Mouse (Mus musculus) CH12.LX (cell line): ENCODE data around the gene Trmo. TPM values are rescaled to one million over a fixed set of nuclear protein-coding genes. Genes with fewer than 3 reads are reported as not detected.

ENCODE experiments used
- DNase-seq: peaks from one replicate; pipeline ENCODE4 v3.0.0-alpha.2; 2013; ENCODE audit errors: extremely low read depth
- H3K27ac ChIP-seq: 2 replicates; pipeline ENCODE4 v1.5.1; 2012; ENCODE audit warnings: low read depth, mild to moderate bottlenecking, control low read depth, moderate library complexity; ENCODE audit not compliant: insufficient read depth
- H3K27me3 ChIP-seq: replicated peaks from 2 replicates; pipeline ENCODE3; 2012; ENCODE audit warnings: inconsistent platforms
- H3K36me3 ChIP-seq, 2 experiments: replicated peaks in 1 of 2; 2 replicates each; pipeline versions ENCODE3 to v1.6.1; 2012; ENCODE audit warnings: inconsistent platforms in 1 of 2, low read length in 1 of 2, mild to moderate bottlenecking in 1 of 2, mixed read lengths in 1 of 2, moderate library complexity in 1 of 2; ENCODE audit not compliant: control insufficient read depth in 1 of 2, insufficient read depth in 1 of 2
- H3K4me1 ChIP-seq, 2 experiments: 2 replicates each; pipeline ENCODE4 v1.6.1; 2012; ENCODE audit warnings: inconsistent platforms in 1 of 2, moderate library complexity in 1 of 2; ENCODE audit not compliant: insufficient read depth in 2 of 2, control insufficient read depth in 1 of 2
- H3K4me2 ChIP-seq: 2 replicates; pipeline ENCODE4 v1.6.1; 2012; ENCODE audit warnings: low read depth, mild to moderate bottlenecking, control low read depth; ENCODE audit not compliant: poor library complexity, insufficient read depth, severe bottlenecking
- H3K4me3 ChIP-seq, 3 experiments: fragments of 150-350 bp in 1 of 3; sonication (generic) in 1 of 3; replicated peaks in 1 of 3; 2 replicates each; pipeline versions ENCODE3 to v1.5.1; 2011 to 2012; ENCODE audit warnings: low read depth in 2 of 3, low read length in 2 of 3, mild to moderate bottlenecking in 2 of 3, moderate library complexity in 2 of 3, control low read depth in 1 of 3, improper control_type of control experiment in 1 of 3, inconsistent platforms in 1 of 3, mixed read lengths in 1 of 3; ENCODE audit not compliant: poor library complexity in 1 of 3
- H3K79me2 ChIP-seq: replicated peaks from 2 replicates; pipeline ENCODE4 v1.6.1; 2012; ENCODE audit warnings: mild to moderate bottlenecking, moderate library complexity; ENCODE audit not compliant: control insufficient read depth, poor library complexity, insufficient read depth, severe bottlenecking; ENCODE audit errors: extremely low read depth
- H3K9ac ChIP-seq: 2 replicates; pipeline ENCODE4 v1.6.1; 2012; ENCODE audit warnings: low read depth, mild to moderate bottlenecking, control low read depth, moderate library complexity; ENCODE audit not compliant: insufficient read depth
- H3K9me3 ChIP-seq: replicated peaks from 2 replicates; pipeline ENCODE3; 2012; ENCODE audit warnings: low read length, inconsistent platforms, mixed read lengths
- BHLHE40 ChIP-seq: IDR thresholded peaks from 2 replicates; pipeline ENCODE4 v1.6.1; 2011; ENCODE audit warnings: mild to moderate bottlenecking, low read depth, low read length, improper control_type of control experiment
- CHD2 ChIP-seq: IDR thresholded peaks from 2 replicates; pipeline ENCODE4 v1.6.1; 2011; ENCODE audit warnings: low read length, improper control_type of control experiment
- E2F4 ChIP-seq: IDR thresholded peaks from 2 replicates; pipeline ENCODE4 v1.6.1; 2011; ENCODE audit warnings: low read depth, low read length, improper control_type of control experiment; ENCODE audit not compliant: insufficient replicate concordance
- GABPA ChIP-seq: IDR thresholded peaks from 2 replicates; pipeline ENCODE4 v1.6.1; 2012; ENCODE audit warnings: low read depth, low read length, improper control_type of control experiment, inconsistent platforms; ENCODE audit not compliant: insufficient replicate concordance
- IRF4 ChIP-seq: IDR thresholded peaks from 2 replicates; pipeline ENCODE4 v1.6.1; 2014; ENCODE audit warnings: low read depth, mild to moderate bottlenecking, inconsistent platforms, low read length, improper control_type of control experiment
- KAT2A ChIP-seq: IDR thresholded peaks from 2 replicates; pipeline ENCODE4 v1.6.1; 2012; ENCODE audit warnings: low read length, improper control_type of control experiment, inconsistent platforms; ENCODE audit not compliant: insufficient replicate concordance
- MAFK ChIP-seq: IDR thresholded peaks from 2 replicates; pipeline ENCODE4 v1.6.1; 2011; ENCODE audit warnings: low read length, improper control_type of control experiment; ENCODE audit not compliant: insufficient replicate concordance
- MAX ChIP-seq: IDR thresholded peaks from 2 replicates; pipeline ENCODE4 v1.6.1; 2011; ENCODE audit warnings: low read length, improper control_type of control experiment
- MAZ ChIP-seq: IDR thresholded peaks from 2 replicates; pipeline ENCODE4 v1.6.1; 2012; ENCODE audit warnings: low read depth, mild to moderate bottlenecking, inconsistent platforms, low read length, improper control_type of control experiment, moderate library complexity
- MEF2A ChIP-seq: IDR thresholded peaks from 2 replicates; pipeline ENCODE4 v1.6.1; 2014; ENCODE audit warnings: low read depth, mild to moderate bottlenecking, inconsistent platforms, low read length, improper control_type of control experiment, borderline replicate concordance
- NRF1 ChIP-seq: IDR thresholded peaks from 2 replicates; pipeline ENCODE4 v1.6.1; 2014; ENCODE audit warnings: low read depth, mild to moderate bottlenecking, inconsistent platforms, low read length, improper control_type of control experiment, moderate library complexity
- POLR2A ChIP-seq: IDR thresholded peaks from 2 replicates; pipeline ENCODE4 v1.6.1; 2011; ENCODE audit warnings: low read depth, mild to moderate bottlenecking, improper control_type of control experiment, low read length
- POLR2AphosphoS2 ChIP-seq: IDR thresholded peaks from 2 replicates; pipeline ENCODE4 v1.6.1; 2011; ENCODE audit warnings: low read depth, low read length, improper control_type of control experiment
- SIN3A ChIP-seq: IDR thresholded peaks from 2 replicates; pipeline ENCODE4 v1.6.1; 2012; ENCODE audit warnings: low read length, improper control_type of control experiment, inconsistent platforms
- UBTF ChIP-seq: IDR thresholded peaks from 2 replicates; pipeline ENCODE4 v1.6.1; 2012; ENCODE audit warnings: low read depth, mild to moderate bottlenecking, inconsistent platforms, low read length, improper control_type of control experiment, moderate library complexity
- ZC3H11A ChIP-seq: IDR thresholded peaks from 2 replicates; pipeline ENCODE4 v1.6.1; 2012; ENCODE audit warnings: low read depth, mild to moderate bottlenecking, inconsistent platforms, low read length, improper control_type of control experiment
- ZMIZ1 ChIP-seq: IDR thresholded peaks from 2 replicates; pipeline ENCODE4 v1.6.1; 2012; ENCODE audit warnings: low read depth, mild to moderate bottlenecking, inconsistent platforms, low read length, improper control_type of control experiment
- dilution Hi-C: fragments of 300-500 bp; cut with MboI; formaldehyde crosslinking; loops from 2 replicates; pipeline ENCODE4 v1.14.3; 2020; ENCODE audit warnings: low sequenced_read_pairs; ENCODE audit not compliant: extremely low pct_unique_long_range_greater_than_20kb, extremely low pct_ligation_motif_present
- in situ Hi-C: fragments of 300-500 bp; cut with MboI; formaldehyde crosslinking; loops from 3 replicates; pipeline ENCODE4 v1.14.3; 2019; ENCODE audit warnings: low sequenced_read_pairs, low pct_ligation_motif_present, low pct_unique_long_range_greater_than_20kb, mixed read lengths
- polyA plus RNA-seq: library from polyadenylated mRNA; unstranded; fragments of >175 nt; gene quantifications from 2 replicates; pipeline ENCODE4 v1.2.1, GENCODE M21; 2012; ENCODE audit warnings: low read depth; ENCODE audit not compliant: insufficient read length
- total RNA-seq, 2 experiments: library from RNA; depleted of rRNA; stranded (reverse); fragments of 300-350 nt in 1 of 2; fragments of >200 nt in 1 of 2; gene quantifications; 2 replicates each; pipeline ENCODE4 v1.2.3; 2012 to 2014

Trmo gene
- total and polyA plus RNA-seq, 3 experiments: 15.4 to 27.0 (median 18.8) TPM

DNA sequence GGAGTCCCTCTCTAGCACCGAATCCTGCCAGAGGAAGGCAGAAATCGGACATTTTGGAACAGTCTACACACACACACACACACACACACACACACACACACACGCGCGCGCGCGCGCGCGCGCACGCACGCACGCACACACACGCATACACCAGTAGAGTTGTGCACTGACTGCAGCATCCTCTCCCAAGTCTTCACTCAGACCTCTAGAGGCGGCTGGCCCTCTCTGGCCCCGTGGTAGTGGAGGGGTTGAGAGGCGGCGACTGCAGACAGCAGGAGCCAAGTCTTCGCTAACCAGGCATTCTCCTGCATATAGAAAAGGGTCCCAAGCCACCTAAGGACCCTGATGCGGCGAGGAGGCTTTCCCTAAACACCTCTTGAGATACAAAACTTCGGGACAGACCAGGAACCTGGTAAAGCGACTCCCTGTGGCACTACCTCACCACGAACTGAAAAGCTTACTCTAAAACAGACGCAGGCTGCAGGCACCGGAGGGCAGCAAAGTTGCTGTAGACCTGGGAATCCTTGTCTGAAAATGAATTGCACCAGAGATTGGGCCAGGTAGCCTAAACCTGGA, 46.4 kb downstream of the Trmo start:
- DNase-seq: no peak
- Histone ChIP-seq H3K27me3 (no peaks in the 10 kb centered on the region), H3K9me3 (peaks cover 27% of the 10 kb centered on the region), H3K36me3 (no peaks in the 10 kb centered on the region), H3K79me2 (no peaks in the 10 kb centered on the region), H3K4me3 (no peak overlapping the region), H3K4me1 (no peaks in the 10 kb centered on the region), H3K27ac (no peak overlapping the region), H3K9ac (no peak overlapping the region), H3K4me2 (no peak overlapping the region)
- in situ Hi-C loops (no loop called here), dilution Hi-C loops (no loop called here)
- TF ChIP-seq MAZ (no peak), ZC3H11A (no peak), KAT2A (no peak), E2F4 (no peak), CHD2 (no peak), POLR2A (no peak), BHLHE40 (no peak), UBTF (no peak), IRF4 (no peak)

DNA sequence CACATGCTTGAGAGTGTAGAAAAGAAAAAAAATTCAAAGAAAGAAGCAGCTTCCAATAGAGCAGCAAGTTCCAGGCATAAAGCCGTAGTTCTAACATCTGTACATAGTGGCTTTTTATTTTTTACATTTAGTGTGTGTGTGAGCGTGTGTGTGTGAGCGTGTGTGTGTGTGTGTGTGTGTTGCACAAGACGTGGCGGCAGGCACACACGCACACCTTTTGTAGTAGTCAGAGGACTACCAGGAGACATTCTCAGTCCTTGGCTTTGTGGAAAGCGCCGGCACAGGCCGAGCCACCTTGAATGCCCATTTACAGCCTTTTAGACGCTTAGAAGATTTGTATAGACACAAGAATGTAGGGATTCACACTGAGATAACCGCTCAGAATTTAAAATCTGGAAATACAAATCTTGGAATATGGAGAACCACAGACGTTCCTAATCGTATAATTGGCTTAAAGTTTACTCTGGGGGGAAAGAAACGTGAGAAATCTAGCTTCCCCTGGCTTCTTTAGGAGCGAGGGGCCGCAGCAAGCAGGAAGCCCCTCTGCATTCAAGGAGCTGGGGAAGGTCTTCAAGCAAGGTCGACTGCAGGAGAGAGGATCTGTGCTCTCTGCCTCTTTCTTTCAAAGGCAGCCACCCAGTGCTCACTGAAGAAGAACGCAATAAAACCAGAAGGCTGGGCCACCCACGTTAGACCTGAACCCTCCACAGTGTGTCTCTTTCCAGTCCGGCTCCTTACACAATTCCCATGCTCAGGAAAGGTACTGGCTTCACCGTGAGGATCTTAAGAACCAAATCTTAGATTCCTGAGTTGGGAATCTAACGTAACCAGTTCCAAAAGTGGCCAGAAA, 47.2 kb downstream of the Trmo start:
- dilution Hi-C loops (no loop called here), in situ Hi-C loops (no loop called here)
- H3K79me2 ChIP-seq: no peaks in the 10 kb centered on the region
- H3K27ac ChIP-seq: no peak overlapping the region
- H3K4me3 ChIP-seq: no peak overlapping the region
- no peak for TF ChIP-seq MAX
- TF ChIP-seq GABPA: no peak
- TF ChIP-seq POLR2AphosphoS2: no peak
- TF ChIP-seq SIN3A: no peak
- H3K4me1 ChIP-seq: no peaks in the 10 kb centered on the region
- H3K36me3 ChIP-seq: no peaks in the 10 kb centered on the region
- no peak overlapping the region for H3K4me2 ChIP-seq
- H3K9me3 ChIP-seq: peaks cover 27% of the 10 kb centered on the region
- no peak for DNase-seq
- no peaks in the 10 kb centered on the region for H3K27me3 ChIP-seq
- no peak overlapping the region for H3K9ac ChIP-seq

DNA sequence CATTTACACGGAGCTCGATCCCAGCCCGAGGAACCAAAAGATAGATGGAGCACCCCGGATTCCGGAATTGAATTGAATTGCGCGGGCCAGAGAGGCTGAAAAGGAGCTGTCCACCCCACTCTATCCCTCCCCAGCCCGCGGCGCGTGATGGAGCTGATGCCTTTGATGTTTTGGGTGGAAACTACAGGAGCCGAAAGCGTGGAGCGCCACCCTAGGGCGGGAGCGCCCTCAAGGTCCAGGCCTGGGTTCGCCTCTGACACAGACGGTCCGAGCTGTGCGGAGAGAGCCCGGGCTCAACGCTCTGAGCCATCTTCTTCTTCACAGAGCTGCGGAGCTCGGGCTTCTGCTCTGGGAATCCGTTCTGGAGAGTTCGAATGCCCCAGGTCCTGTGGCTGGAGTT, 49.7 kb downstream of the Trmo start:
- Histone ChIP-seq H3K9me3 (peaks cover 19% of the 10 kb centered on the region), H3K27me3 (no peaks in the 10 kb centered on the region), H3K9ac (no peak overlapping the region), H3K27ac (no peak overlapping the region), H3K4me3 (no peak overlapping the region), H3K36me3 (no peaks in the 10 kb centered on the region), H3K4me1 (no peaks in the 10 kb centered on the region), H3K4me2 (no peak overlapping the region), H3K79me2 (no peaks in the 10 kb centered on the region)
- TF ChIP-seq NRF1 (no peak), MEF2A (no peak), MAFK (no peak), ZMIZ1 (no peak)
- in situ Hi-C loops (no loop called here), dilution Hi-C loops (no loop called here)
- no peak for DNase-seq
